Mouse (Mus musculus) midbrain, postnatal 0 days (tissue): Measurements from ENCODE around the gene Pknox1. TPM values are rescaled to one million over a fixed set of nuclear protein-coding genes. Genes with fewer than 3 reads are reported as not detected.

Experiments
- ATAC-seq: fragments of 200-750 bp; cut with Nextera tagmentation; 2 replicates; pipeline ENCODE4 v1.8.0; 2017; ENCODE audit warnings: moderate number of reproducible peaks, mild to moderate bottlenecking, moderate TSS enrichment, moderate library complexity; ENCODE audit not compliant: low FRiP score
- DNase-seq: peaks from one replicate; pipeline ENCODE4 v3.0.0-alpha.2; 2015; ENCODE audit warnings: low spot score
- H3K27ac ChIP-seq: fragments of 300-500 bp; sonication (generic); 2 replicates; pipeline ENCODE4 v1.5.1; 2014; ENCODE audit warnings: low read depth, mild to moderate bottlenecking, low read length, mixed read lengths
- H3K27me3 ChIP-seq: fragments of 300-500 bp; sonication (generic); 2 replicates; pipeline ENCODE4 v1.6.1; 2014; ENCODE audit warnings: low read length, control low read depth, mixed read lengths; ENCODE audit not compliant: insufficient read depth
- H3K36me3 ChIP-seq: fragments of 300-500 bp; sonication (generic); 2 replicates; pipeline ENCODE4 v1.6.1; 2014; ENCODE audit warnings: low read length, control low read depth, mixed read lengths; ENCODE audit not compliant: insufficient read depth
- H3K4me1 ChIP-seq: fragments of 300-500 bp; sonication (generic); 2 replicates; pipeline ENCODE4 v1.6.1; 2014; ENCODE audit warnings: mild to moderate bottlenecking, control low read depth, antibody characterized with exemption, low read length, mixed read lengths; ENCODE audit not compliant: insufficient read depth
- H3K4me2 ChIP-seq: fragments of 300-500 bp; sonication (generic); 2 replicates; pipeline ENCODE4 v1.6.1; 2014; ENCODE audit warnings: low read depth, mild to moderate bottlenecking, low read length, mixed read lengths; ENCODE audit not compliant: poor library complexity, severe bottlenecking
- H3K4me3 ChIP-seq: fragments of 300-500 bp; sonication (generic); 2 replicates; pipeline ENCODE4 v1.5.1; 2014; ENCODE audit warnings: low read depth, mild to moderate bottlenecking, low read length, moderate library complexity
- H3K9ac ChIP-seq: fragments of 300-500 bp; sonication (generic); replicated peaks from 2 replicates; pipeline ENCODE4 v1.6.1; 2014; ENCODE audit warnings: mild to moderate bottlenecking, low read length, moderate library complexity, mixed read lengths; ENCODE audit not compliant: poor library complexity, severe bottlenecking
- H3K9me3 ChIP-seq: fragments of 300-500 bp; sonication (generic); 2 replicates; pipeline ENCODE4 v1.6.1; 2016; ENCODE audit warnings: low read length, control low read depth
- CTCF ChIP-seq: IDR thresholded peaks from 2 replicates; pipeline ENCODE4 v1.5.1; 2016; ENCODE audit warnings: antibody characterized with exemption, mild to moderate bottlenecking
- WGBS: fragments of 180-500 bp; shearing (Covaris S2); extraction: QIAGEN DNeasy Blood & Tissue Kit; methylation state at CpG from one replicate; pipeline ENCODE4 v1.1.7; 2014; 5-methylcytosine and 5-hydroxymethylcytosine counted together
- polyA plus RNA-seq: library from polyadenylated mRNA; unstranded; fragments of >200 nt; fragmentation: Nextera tagmentation; extraction: Ambion mirVana; gene quantifications from 2 replicates; pipeline ENCODE4 v1.2.1, GENCODE M21; 2015
- total RNA-seq: library from RNA; depleted of rRNA; stranded (reverse); fragments of >200 nt; gene quantifications from 2 replicates; pipeline ENCODE4 v1.2.3, GENCODE M21; 2014

Pknox1 gene
- total and polyA plus RNA-seq, 2 experiments from 2014 or later: 14.3 to 18.3 TPM

DNA sequence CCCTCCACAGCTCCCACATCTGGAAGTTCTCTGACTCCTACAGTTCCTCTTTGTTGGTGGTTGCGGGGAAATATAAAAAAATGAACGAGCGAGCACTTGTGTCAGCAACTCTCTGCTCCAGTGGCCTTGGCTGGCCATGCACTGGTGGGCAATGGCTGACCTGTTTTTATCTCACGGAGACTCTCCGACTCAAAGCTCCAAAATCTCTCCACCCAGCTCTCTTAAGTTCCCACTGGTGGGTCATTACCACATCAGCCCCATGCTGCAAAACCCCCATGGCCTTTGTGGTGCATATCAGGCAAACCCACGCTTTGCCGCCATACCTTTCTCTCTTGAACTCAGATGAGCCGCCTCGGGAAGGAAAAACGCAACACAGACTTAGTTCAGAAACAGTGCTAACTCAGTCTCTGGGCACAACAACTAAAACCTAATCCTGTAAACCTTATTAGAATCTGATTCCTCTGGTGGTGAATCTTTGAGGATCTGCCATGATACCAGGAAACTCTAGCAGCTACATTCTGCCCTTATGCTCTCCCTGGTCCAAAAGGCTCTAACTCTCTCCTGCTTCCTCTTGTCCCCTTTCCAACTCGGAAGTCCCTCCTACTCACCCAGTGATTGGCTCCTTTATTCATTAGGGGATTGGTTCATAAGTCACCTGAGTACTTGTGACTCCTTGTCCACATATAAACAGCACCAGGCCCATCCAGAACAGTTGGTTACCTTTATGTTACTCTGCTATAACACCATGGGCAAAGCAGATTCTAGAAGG is 5.3 kb upstream of the Pknox1 start:
- H3K9me3 ChIP-seq: no peaks in the 10 kb centered on the region
- H3K27me3 ChIP-seq: no peaks in the 10 kb centered on the region
- no peak overlapping the region for H3K4me2 ChIP-seq
- 91% methylated on average over 11 of the region's 11 CpGs for WGBS
- no peak for TF ChIP-seq CTCF
- 0 out of 2 replicates have a peak, but pooled peaks cover 3% of the 10 kb centered on the region for H3K4me1 ChIP-seq
- no peak overlapping the region for H3K9ac ChIP-seq
- no peak overlapping the region for H3K4me3 ChIP-seq
- no peak for DNase-seq
- no peak for ATAC-seq
- no peak overlapping the region for H3K27ac ChIP-seq
- H3K36me3 ChIP-seq: no peaks in the 10 kb centered on the region

DNA sequence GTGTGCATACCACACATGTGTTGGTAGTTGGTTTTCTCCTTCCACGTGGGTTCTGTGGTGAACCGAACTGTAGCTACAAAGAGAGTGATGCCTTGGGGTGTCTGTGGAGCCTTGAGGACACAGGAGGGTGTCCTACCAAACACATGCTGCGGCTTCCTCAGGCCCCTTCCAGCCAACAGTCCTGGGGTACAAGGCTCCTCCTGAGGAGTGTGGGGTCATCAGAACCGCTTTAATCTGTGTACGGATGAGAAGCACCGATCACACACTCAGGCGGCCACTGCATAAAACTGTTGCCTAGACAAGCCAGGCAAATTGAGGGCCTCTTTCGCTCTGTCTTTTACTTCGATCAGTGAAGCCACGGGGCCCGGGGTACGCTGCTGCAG is 911 bp upstream of the Pknox1 start:
- Histone ChIP-seq H3K4me1 (peaks cover 27% of the 10 kb centered on the region), H3K4me3 (peak overlapping the region; percentile 27), H3K36me3 (no peaks in the 10 kb centered on the region), H3K9ac (peak overlapping the region; percentile 8), H3K27me3 (no peaks in the 10 kb centered on the region), H3K9me3 (no peaks in the 10 kb centered on the region), H3K4me2 (peak overlapping the region; percentile 58), H3K27ac (peak overlapping the region; percentile 69)
- ATAC-seq: no peak
- TF ChIP-seq CTCF: no peak
- DNase-seq: peak; percentile 32
- 11% methylated on average over 12 of the region's 12 CpGs for WGBS

DNA sequence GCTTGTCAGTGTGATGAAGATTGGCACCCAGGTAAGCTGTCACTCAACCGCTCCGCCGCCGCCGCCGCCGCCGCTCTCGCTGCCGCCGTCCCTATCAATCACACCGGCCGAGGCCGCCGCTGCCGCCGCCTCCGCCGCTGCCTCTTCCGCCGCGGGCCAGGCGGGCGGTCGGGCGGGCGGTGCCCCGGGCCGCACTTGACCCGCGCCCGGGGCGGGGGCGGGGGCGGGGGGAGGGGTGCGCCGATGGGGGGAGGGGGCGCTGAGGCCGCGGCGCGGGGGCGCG is 265 bp downstream of the Pknox1 start:
- Histone ChIP-seq H3K4me1 (peaks cover 31% of the 10 kb centered on the region), H3K4me3 (peak overlapping the region; percentile 85), H3K36me3 (no peaks in the 10 kb centered on the region), H3K9ac (peak overlapping the region; percentile 84), H3K27me3 (no peaks in the 10 kb centered on the region), H3K27ac (peak overlapping the region; percentile 99), H3K9me3 (no peaks in the 10 kb centered on the region), H3K4me2 (peak overlapping the region; percentile 89)
- TF ChIP-seq CTCF: no peak
- ATAC-seq (no peak), DNase-seq (no peak)
- 0% methylated on average over 7 of the region's 44 CpGs for WGBS

DNA sequence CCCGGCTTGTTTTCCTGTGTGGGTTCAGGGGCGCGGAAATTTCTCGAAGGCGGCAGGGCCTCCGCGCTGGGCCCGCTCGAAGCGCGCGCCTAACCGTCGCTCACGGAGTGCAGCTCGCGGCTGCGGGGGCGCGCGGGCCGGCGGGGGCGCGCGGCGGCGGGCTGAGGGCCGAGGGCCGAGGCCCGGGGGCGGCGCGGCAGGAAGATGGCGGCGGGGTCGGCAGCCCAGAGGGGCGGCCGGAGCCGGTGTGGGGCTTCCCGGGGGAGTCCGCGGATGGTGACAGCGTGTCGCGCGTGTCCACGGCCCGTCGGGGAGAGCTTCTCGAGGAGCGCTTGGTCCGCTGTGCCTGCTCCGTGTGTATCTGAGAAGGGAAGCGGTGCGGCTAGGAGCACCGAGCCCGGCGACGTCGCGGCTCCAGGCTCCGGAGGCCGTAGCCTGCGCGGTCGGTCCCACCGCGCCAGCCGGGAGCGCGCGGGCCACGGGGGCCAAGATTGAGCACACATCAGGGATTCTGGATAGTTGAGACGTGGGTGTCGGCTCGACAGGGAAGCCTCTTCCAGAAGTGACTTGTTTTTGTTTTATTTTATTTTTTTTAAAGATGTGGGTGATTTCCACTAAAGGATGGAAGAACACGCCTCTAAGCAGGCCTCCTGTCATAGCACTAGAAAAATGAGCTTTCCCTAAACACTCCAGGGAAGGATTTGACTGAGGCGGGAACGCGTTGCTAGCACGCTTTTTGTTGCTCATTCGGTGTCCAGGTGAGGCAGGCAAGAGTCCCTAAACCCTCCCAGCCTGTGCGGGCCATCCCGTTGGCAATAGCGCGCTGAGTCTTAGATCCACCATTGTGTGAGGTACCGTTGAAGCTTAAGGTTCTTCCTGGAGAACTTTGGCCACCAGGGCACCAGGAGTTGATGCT is 865 bp downstream of the Pknox1 start:
- peak; percentile 31 for TF ChIP-seq CTCF
- WGBS: under 1% methylated on average over 69 of the region's 88 CpGs
- Histone ChIP-seq H3K27me3 (no peaks in the 10 kb centered on the region), H3K4me1 (peaks cover 31% of the 10 kb centered on the region), H3K27ac (peak overlapping the region; percentile 99), H3K9ac (peak overlapping the region; percentile 84), H3K4me2 (peak overlapping the region; percentile 89), H3K4me3 (peak overlapping the region; percentile 85), H3K9me3 (no peaks in the 10 kb centered on the region), H3K36me3 (no peaks in the 10 kb centered on the region)
- DNase-seq (peak; percentile 86), ATAC-seq (peak; percentile 55)

DNA sequence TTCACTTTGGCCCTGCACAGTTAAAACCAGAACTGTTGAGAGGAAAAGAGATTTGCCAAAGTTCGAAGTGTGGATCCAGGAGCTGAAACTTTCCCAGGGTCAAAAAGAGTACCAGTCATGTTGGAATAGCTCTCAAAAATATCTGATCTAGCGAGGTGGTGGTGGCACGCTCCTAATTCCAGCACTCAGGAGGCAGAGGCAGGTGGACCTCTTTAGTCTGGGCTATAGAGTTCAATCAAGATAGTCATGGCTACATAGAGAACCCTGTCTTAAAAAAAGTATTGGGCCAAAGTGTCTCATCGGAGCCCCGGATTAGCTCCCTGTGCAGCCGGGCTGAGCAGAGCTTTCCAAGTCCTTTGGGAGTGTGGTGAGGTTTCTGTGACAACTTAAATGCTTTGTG is 1.7 kb downstream of the Pknox1 start:
- 42% methylated on average over 6 of the region's 6 CpGs for WGBS
- TF ChIP-seq CTCF: no peak
- H3K4me3 ChIP-seq: peak overlapping the region; percentile 85
- H3K27me3 ChIP-seq: no peaks in the 10 kb centered on the region
- H3K4me2 ChIP-seq: peak overlapping the region; percentile 89
- peak overlapping the region; percentile 99; the same call in 1 of the 2 replicates for H3K27ac ChIP-seq
- H3K4me1 ChIP-seq: peaks cover 31% of the 10 kb centered on the region
- ATAC-seq: no peak
- no peaks in the 10 kb centered on the region for H3K9me3 ChIP-seq
- DNase-seq: no peak
- H3K36me3 ChIP-seq: no peaks in the 10 kb centered on the region
- H3K9ac ChIP-seq: peak overlapping the region; percentile 84; the same call in 1 of the 2 replicates

DNA sequence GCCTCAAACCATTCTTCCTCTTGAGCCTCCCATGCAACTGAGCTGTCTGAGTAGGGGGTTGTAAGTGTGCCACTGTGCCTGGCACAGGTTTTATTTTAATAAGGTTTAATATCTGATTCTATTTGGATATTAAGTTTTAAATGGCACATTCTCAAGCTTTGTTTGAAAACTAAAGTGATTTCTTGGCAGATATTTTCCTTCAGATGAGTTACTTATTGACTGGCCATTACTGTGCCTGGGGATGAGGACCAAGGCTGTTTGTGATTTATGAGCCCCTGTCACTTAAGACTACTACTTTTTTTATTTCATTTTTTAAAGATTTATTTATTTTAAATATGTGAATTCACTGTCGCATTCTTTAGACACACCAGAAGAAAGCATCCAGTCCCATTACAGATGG is 5.2 kb downstream of the Pknox1 start:
- peaks cover 28% of the 10 kb centered on the region for H3K4me1 ChIP-seq
- H3K9me3 ChIP-seq: no peaks in the 10 kb centered on the region
- H3K36me3 ChIP-seq: no peaks in the 10 kb centered on the region
- DNase-seq (no peak), ATAC-seq (no peak)
- H3K27me3 ChIP-seq: no peaks in the 10 kb centered on the region
- WGBS: 97% methylated on average over 1 of the region's 1 CpGs
- no peak overlapping the region for H3K27ac ChIP-seq
- H3K9ac ChIP-seq: no peak overlapping the region
- H3K4me3 ChIP-seq: no peak overlapping the region
- TF ChIP-seq CTCF: no peak
- H3K4me2 ChIP-seq: no peak overlapping the region
